Mouse (Mus musculus) bone marrow macrophage, adult 2 months (primary cell): ENCODE data around the gene Tmtc4.

Experiments used
- CTCF ChIP-seq: IDR thresholded peaks from 2 replicates; pipeline ENCODE4 v1.5.1; 2012; ENCODE audit warnings: low read depth, mild to moderate bottlenecking, low read length, moderate library complexity
- POLR2A ChIP-seq: IDR thresholded peaks from 2 replicates; pipeline ENCODE4 v1.6.1; 2012; ENCODE audit warnings: mild to moderate bottlenecking, low read depth, low read length, borderline replicate concordance

DNA sequence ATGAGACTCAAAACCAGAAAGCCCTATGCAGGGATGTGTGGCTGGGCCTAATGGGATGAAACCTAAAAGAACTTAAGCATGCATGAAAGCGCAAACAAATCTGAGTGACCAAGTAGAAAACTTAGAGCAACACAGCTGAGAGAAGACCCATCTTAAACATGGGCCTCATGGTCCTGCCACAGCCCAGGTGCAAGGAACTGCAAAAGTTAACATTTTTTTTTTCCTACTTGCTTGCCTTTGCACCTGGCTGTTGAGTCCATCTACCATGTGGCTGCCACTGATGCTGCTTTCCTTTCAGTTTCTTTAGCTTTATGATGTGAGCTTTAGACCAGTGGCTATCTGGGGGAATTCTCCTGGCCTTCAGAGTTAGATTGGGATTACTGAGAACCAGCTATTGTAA is 66.2 kb downstream of the Tmtc4 start:
- TF ChIP-seq POLR2A, result no peak
- no peak for TF ChIP-seq CTCF
